Mouse (Mus musculus) heart, adult 11 months (tissue): ENCODE measurements around the gene Cstb.

Source experiments
- DNase-seq: peaks from one replicate; pipeline ENCODE4 v3.0.0; 2022

The Cstb gene

DNA sequence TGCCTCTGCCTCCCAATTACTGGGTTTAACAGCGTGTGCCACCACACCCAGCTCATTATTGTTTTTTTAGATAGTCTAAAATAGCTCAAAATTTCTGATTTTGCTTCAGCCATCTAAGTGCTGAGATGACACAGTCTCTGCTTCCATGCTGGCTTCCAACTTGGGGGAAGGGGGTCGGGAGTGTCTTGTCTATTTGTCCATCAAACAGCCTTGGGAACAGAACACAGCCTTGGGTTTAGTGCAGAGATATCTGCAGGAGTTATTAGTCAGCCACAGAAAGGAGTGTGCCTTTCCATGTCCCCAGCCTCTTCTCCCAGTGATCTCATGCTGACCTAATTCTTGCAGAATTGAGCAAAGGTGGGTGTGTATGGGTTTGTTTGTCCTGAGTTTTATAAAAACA is 6.7 kb upstream of the Cstb start:
- no peak for DNase-seq

GRCm38 (mm10) chr10:78420929-78421328 is 4.5 kb upstream of the Cstb start:
- DNase-seq, result no peak

- no peak for DNase-seq
Measured at GRCm38 (mm10) chr10:78422614-78423013, 2.9 kb upstream of the Cstb start.

- DNase-seq, result peak; percentile 95
Measured at GRCm38 (mm10) chr10:78426117-78426735, 757 bp downstream of the Cstb start.

GRCm38 (mm10) chr10:78428070-78428469 is 2.6 kb downstream of the Cstb start:
- DNase-seq, result no peak

GRCm38 (mm10) chr10:78429180-78429579 is 3.7 kb downstream of the Cstb start:
- no peak for DNase-seq

GRCm38 (mm10) chr10:78429776-78430175 is 4.3 kb downstream of the Cstb start:
- DNase-seq, result no peak

DNA sequence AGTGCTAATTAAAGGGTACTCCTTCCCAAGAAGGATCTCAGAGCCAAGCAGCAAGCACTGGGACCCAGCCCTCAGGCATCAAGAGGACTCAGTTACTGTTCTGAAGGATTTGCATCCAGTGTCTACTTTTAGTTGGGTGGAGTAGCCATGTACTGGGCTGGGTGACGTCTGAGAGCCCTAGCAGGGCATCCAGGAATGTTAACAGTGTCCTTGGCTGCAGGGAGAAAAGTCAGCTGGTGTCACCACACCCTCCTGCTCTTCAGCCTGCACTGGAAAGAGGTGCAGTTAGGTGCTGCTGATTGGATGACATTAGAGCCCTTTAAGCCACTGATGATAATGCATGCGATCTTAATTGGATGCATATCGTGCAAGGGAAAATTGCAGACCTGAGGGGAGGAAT is 7.4 kb downstream of the Cstb start:
- no peak for DNase-seq

- no peak for DNase-seq
Measured at GRCm38 (mm10) chr10:78438094-78438493, 12.6 kb downstream of the Cstb start.

GRCm38 (mm10) chr10:78439550-78439949 is 14.1 kb downstream of the Cstb start:
- DNase-seq, result peak; percentile 92

GRCm38 (mm10) chr10:78439990-78440389 is 14.5 kb downstream of the Cstb start:
- peak; percentile 97 for DNase-seq

- no peak for DNase-seq
Measured at GRCm38 (mm10) chr10:78440812-78441211, 15.3 kb downstream of the Cstb start.

DNA sequence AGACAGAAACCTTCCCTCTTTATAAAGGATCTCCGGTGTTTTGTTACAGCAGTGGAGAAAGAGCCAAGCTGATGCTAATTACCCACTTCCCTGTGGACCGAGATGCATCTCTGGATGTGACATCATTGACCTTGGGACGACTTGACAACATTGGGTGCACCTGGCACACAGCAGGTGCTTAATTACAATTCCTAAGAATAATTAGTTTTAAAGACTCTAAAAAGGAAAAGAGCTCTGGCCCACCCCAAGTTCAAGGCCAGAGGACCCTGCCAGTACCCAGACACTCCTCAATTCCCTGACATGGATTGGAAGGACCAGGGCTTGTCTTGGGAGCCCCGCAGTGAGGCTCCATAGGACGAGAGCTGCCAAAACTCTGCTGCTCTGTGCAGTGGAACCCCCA is 16.1 kb downstream of the Cstb start:
- DNase-seq, result no peak

GRCm38 (mm10) chr10:78442292-78442691 is 16.8 kb downstream of the Cstb start:
- DNase-seq, result no peak

GRCm38 (mm10) chr10:78446195-78446594 is 20.7 kb downstream of the Cstb start:
- DNase-seq, result no peak

- DNase-seq, result no peak
Measured at GRCm38 (mm10) chr10:78447396-78447795, 21.9 kb downstream of the Cstb start.

DNA sequence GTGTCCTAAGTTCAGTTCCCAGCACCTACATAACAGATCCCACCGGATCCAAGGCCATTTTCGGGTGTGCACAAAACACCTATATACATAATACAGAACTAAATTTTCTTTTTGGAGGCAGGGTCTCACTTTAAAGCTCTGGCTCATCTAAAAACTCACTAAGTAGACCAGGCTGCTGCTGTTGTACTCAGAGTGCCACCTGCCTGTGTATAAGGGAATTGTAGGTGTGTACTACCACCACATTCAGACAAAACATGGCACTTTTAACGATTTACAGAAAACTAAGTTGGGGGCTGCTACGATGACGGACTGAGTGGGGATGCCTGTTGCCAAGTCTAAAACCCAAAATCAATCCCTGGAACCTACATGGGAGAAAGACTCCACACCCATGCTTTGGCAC is 25.3 kb downstream of the Cstb start:
- DNase-seq, result no peak

DNA sequence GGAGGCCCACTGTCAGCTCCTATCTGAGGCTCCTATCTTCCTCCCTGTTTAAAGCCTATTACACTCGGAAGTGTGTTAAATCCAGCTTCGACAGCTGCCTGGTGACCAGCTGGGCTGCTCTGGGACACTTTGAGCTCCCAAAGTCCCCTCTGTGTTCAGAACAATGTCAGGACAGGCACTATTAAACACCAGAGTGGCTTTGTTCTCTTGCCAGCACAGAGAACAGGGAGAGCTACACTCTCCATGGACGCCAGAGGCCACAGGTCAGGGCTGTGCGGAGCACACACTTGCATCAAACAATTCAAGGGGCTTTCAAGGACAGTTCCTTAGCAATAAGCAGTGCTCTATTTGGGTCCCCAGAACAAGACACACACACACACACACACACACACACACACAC is 27.2 kb downstream of the Cstb start:
- peak; percentile 93 for DNase-seq

DNA sequence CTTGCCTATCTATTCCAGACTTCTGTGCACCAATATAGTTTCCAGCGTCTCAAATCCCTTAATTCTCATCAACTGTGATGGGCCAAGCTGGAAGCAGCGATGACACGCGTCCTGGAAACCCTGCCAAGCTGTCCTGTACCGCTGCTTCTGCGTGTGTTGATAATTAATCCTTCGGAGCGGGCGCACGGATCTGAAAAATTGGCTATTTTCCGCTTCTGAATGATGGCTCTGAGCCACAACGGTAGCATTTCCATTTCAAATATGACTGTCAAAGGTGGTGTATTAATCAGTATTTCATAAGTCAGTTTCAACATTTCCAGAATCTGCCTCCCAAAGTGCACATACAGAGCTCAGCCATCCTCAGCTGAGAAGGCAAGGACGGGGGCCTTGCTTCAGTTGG is 31.2 kb downstream of the Cstb start:
- DNase-seq, result no peak

DNA sequence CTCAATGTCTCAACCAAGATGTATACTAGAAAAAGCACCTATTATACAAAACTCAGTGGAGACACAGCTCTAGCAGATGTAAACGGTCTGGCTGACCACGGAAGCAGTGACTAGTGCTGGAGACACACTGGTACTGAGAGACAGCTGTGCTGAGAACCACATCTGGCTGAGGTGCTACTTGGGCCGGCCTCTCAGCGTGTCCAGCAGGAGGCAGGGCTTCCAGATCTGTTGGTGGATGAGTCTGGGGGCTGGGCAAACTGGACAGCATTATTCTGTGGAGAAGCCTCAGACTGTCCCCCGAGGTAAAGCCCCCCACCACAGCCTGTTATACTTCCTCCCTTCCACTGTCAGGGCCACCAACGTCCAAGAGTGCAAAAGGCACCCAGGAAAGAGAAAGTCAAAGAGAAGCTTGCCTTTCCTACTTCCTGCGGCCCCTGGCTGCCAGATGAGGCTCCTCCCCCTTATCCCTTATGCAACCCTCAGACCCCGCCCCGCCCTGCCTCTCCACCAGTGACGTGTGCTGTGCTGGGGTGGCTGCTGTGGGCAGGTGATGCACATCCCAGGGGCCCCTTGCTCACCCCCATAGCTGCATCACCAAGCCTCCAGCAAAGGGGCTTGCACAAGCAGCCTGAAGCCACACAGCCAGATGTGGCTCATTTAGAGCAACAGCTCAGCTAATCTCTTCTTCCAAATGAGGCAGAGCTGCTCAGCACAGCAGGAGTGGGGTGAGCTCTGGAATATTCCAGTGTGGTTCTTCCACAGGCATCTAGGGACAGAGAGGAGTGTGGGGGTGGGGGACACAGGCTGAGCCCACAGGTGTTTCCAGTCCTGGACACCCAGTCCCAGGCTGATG is 32.3 kb downstream of the Cstb start:
- peak; percentile 98 for DNase-seq

DNA sequence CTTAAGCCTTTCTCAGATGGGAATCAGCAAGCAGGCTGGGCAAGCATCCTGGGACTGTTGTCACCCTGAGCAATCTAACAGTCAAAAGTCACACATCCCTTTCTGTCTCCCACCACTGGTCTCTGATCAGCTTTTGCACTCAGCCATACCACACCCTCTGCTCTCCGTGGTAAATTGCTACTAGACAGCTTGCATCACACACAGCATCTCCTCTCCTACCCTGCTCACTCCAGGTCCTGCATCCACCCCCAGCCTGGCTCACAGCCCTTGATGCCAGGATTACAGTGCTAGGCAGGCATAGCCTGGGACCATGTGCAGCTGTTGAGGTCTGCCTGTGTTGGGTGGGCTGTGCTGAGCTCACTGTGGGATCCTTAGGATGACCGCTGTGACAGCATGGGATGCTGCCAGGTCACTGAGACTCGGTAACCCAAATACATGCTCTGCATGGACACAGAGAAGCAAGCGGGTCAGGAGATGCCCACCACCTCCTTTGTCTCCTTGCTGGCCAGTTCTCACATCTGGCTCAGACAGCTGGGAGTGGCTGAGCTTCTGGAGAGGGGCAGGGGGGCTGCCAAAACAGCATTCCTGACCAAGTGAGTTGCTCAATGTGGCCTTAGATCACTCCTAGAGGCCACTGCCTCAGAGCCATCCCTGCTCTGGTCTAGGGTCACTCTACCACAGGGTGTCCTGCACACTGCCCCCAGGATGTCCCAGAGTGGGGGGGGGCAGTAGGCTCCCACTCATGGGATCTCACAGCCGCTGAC is 33.1 kb downstream of the Cstb start:
- peak; percentile 98 for DNase-seq

DNA sequence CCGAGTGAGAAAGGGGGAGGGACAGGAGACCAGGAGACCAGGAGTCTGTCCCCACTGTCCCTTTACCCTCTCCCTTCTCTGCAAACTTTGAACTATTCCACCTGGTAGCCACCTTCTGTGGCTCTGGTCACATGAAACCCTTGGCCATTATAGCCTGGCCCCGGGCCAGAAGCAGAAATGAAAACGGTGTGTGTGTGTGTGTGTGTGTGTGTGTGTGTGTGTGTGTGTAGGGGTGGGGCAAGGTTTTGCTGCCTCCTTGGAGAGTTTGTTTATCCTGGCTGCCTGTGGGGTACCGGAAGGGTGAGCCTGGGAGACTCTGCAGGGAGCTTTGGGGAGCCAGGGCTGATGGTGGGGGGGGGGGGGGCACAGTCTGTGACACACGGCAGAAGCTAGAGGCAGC is 35.0 kb downstream of the Cstb start:
- DNase-seq, result peak; percentile 95

DNA sequence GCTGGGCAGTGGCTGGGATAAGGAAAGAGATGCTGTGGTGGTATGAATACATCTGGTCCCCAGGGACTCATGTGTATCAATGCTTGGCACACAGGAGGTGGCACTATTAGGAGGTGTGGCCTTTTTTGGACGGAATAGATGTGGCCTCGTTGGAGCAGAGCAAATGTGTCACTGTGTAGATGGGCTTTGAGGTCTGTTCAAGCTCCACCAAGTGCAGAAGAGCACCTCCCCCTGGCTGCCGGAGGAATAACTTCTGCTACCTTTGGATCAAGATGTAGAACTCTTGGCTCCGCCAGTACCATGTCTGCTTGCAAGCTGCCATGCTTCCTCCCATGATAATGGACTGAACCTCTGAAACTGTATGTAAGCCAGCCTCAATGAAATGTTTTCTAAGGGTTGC is 36.3 kb downstream of the Cstb start:
- DNase-seq, result no peak
